Mouse (Mus musculus) megakaryocyte, embryonic 14.5 days (primary cell): ENCODE results near the gene Arhgef3.

Source experiments
- FLI1 ChIP-seq: IDR thresholded peaks from 2 replicates; pipeline ENCODE4 v1.6.1; 2012; ENCODE audit warnings: low read length, inconsistent platforms, mixed read lengths
- GATA1 ChIP-seq: IDR thresholded peaks from 3 replicates; pipeline ENCODE4 v1.6.1; 2012; ENCODE audit warnings: mixed read lengths, low read length, inconsistent platforms, borderline replicate concordance

- TF ChIP-seq GATA1 (no peak), FLI1 (no peak)
Observed at GRCm38 (mm10) chr14:27075084-27075483, 39.6 kb upstream of the Arhgef3 start.
